Mouse (Mus musculus): ENCODE measurements around the gene Mpp6.

Gene Mpp6

GRCm38 (mm10) chr6:50109757-50110378 is at the start of gene Mpp6:
Mpp6 (plus strand) TSS chr6:50110241.
- DNase-seq (ENCODE audit: low spot score), result peak; percentile 41

GRCm38 (mm10) chr6:50066172-50066571 is 43.9 kb upstream of the Mpp6 start:
- no peak for DNase-seq (ENCODE audit: low spot score)

GRCm38 (mm10) chr6:50068490-50068889 is 41.6 kb upstream of the Mpp6 start:
- DNase-seq (ENCODE audit: low spot score), result no peak

- DNase-seq (ENCODE audit: low spot score), result no peak
These were observed 34.8 kb upstream of the Mpp6 start for GRCm38 (mm10) chr6:50075248-50075647.

GRCm38 (mm10) chr6:50076473-50076872 is 33.6 kb upstream of the Mpp6 start:
- no peak for DNase-seq (ENCODE audit: low spot score)

- no peak for DNase-seq (ENCODE audit: low spot score)
These were observed 29.6 kb upstream of the Mpp6 start for GRCm38 (mm10) chr6:50080431-50080830.

DNA sequence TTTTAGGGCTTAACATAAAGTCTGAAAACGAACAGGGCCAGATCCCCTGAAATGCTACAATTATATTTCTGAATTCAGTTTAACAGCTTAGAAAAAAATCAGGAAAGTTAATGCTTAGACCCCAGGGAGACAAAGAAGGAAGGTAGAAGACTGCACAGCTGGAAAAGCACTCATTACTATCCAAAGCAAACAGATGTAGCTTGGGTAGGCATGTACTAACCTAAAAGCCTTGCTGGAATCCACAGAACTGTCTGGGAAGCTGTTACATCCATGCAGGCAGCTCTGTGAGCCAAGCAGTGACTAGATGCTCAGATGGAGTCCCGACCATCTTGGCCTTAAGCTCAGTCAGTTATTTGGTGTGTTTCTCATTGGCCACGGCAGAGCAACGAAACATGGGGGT is 24.8 kb upstream of the Mpp6 start:
- DNase-seq (ENCODE audit: low spot score), result no peak

GRCm38 (mm10) chr6:50089333-50089732 is 20.7 kb upstream of the Mpp6 start:
- no peak for DNase-seq (ENCODE audit: low spot score)

- no peak for DNase-seq (ENCODE audit: low spot score)
These were observed 19.8 kb upstream of the Mpp6 start for GRCm38 (mm10) chr6:50090221-50090620.

DNA sequence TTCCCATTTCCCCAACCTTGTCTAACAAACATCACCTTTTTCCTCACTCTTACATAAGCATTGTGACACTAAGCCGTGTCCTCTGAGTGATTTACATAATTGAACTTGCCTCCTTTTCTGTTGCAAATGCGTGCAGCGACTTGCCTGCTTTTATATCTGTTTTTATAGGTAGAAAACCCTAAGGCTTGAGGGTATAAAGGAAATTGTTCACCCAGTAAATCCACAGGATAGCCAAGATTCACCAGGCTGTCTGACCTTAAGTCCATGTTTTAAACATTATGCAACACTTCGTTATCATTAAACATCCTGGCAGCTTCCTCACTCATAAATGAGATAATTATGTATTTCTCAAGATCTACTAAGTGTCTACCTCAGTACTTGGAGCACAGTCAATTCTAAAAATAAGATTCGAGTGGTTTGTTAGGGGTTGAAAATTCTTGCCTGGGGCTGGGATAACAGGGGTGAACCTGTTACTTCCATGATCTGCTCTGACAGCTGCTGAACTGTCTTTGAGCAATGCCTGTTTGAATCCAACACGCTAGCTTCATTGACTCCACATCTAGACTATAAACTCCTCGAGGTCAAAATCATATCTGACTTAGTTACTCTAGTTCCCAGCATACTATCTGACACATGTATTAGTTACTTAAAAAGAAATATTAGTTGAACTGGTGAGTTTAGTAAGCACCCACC is 18.4 kb upstream of the Mpp6 start:
- DNase-seq (ENCODE audit: low spot score), result no peak

GRCm38 (mm10) chr6:50109201-50109756 is 762 bp upstream of the Mpp6 start:
- no peak for DNase-seq (ENCODE audit: low spot score)

GRCm38 (mm10) chr6:50110379-50110941 is 419 bp downstream of the Mpp6 start:
- DNase-seq (ENCODE audit: low spot score), result no peak

- no peak for DNase-seq (ENCODE audit: low spot score)
These were observed 1.1 kb downstream of the Mpp6 start for GRCm38 (mm10) chr6:50111111-50111655.

DNA sequence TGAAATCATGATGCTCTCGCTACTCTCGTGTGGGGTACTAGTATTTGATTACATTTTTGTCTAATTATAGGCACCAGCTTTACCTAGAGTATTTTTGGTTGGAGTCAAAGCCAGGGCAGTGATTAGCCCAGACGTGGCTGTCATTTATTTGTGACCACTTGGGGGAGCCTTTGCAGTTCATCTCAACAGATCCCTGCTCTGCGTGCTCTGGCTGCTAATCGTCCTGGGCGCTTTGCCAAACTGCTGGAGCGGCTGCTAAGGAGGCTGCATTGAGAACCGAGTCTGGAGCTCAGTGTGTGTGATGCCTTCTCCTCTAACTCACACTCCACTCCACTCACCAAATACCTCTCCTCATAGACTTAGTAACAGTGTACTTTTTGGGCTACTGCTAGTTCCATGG is 2.7 kb downstream of the Mpp6 start:
- DNase-seq (ENCODE audit: low spot score), result peak; percentile 85

- no peak for DNase-seq (ENCODE audit: low spot score)
These were observed 4.2 kb downstream of the Mpp6 start for GRCm38 (mm10) chr6:50114280-50114679.

DNA sequence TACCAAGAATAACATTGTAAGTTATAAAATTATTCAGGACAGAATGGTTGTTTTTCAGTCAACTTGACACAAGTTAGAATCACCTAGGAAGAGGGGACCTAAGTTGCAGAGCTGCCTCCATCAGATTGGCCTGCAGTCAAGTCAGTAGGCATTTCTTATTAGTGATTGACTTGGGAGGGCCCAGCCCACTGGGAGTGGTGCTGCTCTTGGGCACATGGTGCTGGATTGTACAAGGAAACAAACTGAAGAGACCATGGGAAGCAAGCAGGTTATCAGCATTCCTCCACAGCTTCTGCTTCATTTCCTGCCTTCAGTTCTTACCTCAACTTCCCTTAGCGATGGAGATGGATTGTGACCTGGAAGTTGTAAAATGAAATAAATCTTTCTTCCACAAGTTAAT is 10.9 kb downstream of the Mpp6 start:
- no peak for DNase-seq (ENCODE audit: low spot score)

GRCm38 (mm10) chr6:50122835-50123234 is 12.8 kb downstream of the Mpp6 start:
- DNase-seq (ENCODE audit: low spot score), result no peak

DNA sequence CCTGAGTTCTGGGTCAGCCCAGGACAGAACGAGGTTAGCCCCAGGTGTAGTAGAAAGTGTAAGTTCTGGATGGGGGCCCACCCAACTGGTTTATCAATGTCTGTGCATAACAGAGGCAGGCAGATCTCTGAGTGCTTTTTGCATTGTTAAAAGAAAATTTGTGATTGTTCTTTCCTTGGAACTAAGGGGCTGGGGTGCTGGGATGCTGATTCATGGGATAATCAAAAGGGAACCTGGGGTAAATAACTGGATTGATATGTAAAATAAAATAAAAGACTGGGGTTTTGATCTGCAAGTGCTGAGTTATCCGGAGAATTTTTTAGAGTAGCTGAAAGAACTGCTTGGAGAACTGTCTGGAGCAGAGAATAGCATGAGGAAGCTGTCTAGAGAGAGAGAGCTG is 14.2 kb downstream of the Mpp6 start:
- DNase-seq (ENCODE audit: low spot score), result no peak

DNA sequence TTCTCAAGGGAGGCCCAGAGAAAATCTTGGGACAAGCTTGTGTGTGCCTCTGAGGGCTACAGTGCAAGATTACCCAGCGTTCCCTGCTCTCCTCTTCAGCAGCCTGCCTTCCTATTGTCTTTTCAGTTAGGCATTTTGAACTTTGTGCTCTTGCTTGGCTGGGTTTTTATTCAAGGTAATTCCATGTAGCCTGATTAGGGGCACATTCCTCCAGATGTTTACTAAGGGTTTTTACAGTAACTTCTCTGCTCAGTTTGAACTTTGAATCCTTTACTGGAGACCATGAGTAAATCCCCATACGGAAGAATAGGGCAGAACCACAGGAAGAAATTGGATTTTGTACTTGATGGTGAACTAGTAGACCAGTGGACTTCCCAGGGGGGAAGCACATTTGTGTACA is 16.3 kb downstream of the Mpp6 start:
- DNase-seq (ENCODE audit: low spot score), result no peak

DNA sequence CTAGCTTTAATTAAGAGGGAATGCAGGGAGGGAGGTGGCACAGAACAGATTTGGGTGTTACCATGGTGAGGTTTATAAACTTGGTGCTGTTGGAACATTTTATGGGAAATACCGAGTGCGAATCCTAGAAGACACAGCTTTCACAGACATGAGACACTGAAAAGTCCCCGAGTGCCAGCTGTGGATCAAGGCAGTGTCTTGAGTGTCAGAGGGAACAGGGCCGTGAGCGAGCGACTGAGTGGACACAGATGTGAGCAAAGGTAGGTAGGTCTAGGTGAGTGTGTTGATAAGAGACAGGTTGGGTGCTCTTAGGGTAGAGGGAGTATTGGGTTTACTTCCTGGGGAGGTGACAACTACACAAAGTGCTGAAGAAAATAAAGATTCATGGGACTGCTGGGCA is 17.5 kb downstream of the Mpp6 start:
- no peak for DNase-seq (ENCODE audit: low spot score)

GRCm38 (mm10) chr6:50137651-50138050 is 27.6 kb downstream of the Mpp6 start:
- no peak for DNase-seq (ENCODE audit: low spot score)

DNA sequence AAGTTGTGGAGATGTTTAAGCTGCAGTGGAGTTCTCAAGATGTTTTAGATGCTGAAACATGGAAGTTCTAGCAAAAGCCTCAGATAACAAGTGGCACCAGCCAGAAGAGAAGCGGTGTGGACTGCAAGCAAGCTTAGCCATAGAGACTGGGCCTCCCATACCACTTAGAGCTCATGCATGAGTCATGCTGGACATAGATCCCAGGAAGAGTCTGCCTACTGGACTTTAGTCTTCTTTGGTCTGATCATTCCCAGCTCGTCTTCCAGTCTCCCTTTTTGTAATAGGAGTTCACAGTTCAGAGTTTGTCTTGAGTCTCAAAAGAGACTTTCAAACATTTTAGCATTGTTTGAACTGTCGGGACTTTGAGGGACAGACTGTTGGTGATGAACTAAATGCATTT is 29.5 kb downstream of the Mpp6 start:
- DNase-seq (ENCODE audit: low spot score), result no peak

DNA sequence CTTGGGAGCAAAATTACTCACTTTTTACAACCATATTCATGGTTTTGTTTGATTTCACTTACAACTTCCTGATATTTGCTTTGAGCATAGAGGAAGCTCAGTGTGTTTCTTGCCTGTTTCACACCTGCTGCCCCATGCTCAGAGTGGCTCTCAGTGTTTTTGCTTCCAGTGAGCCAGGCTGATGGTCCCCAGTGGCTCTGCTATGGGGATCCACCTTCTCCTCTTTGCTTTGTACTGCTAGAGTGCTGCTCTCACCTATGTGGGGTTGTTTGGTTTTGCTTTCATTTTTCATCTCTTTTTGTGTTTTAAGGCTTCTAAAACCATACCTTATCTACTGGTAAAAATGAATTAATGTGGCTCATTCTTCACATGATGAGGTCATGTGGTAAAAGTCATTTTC is 36.1 kb downstream of the Mpp6 start:
- no peak for DNase-seq (ENCODE audit: low spot score)

Measured in urinary bladder, postnatal 10 days (tissue).